Mouse (Mus musculus): ENCODE results near the gene 4933406M09Rik. TPM values are rescaled to one million over a fixed set of nuclear protein-coding genes. Genes with fewer than 3 reads are reported as not detected.

Gene 4933406M09Rik
- polyA plus RNA-seq, 1 experiment from 2014 or later = not detected

GRCm38 (mm10) chr1:134342781-134343310 is 42.9 kb upstream of the 4933406M09Rik start:
- 78% methylated on average over 8 of the region's 8 CpGs for WGBS
- no peak for TF ChIP-seq CTCF (IDR thresholded peaks at IDR 0.05; ENCODE audit: low read depth)
- Histone ChIP-seq H3K27me3 (replicated peaks; ENCODE audit: control insufficient read depth, insufficient read depth, low read length) (peaks cover 4% of the 10 kb centered on the region; the same call in 1 of the 2 replicates), H3K4me1 (replicated peaks; ENCODE audit: control insufficient read depth, insufficient read depth, low read length) (no peaks in the 10 kb centered on the region), H3K27ac (ENCODE audit: low read depth, low read length) (no peak overlapping the region), H3K4me3 (ENCODE audit: low read depth, low read length) (no peak overlapping the region), H3K9ac (ENCODE audit: low read depth, low read length) (no peak overlapping the region), H3K9me3 (ENCODE audit: control insufficient read depth) (no peaks in the 10 kb centered on the region), H3K4me2 (replicated peaks; ENCODE audit: low read depth) (no peak overlapping the region), H3K36me3 (ENCODE audit: control insufficient read depth, insufficient read depth) (peaks cover 6% of the 10 kb centered on the region)
- ATAC-seq = no peak

DNA sequence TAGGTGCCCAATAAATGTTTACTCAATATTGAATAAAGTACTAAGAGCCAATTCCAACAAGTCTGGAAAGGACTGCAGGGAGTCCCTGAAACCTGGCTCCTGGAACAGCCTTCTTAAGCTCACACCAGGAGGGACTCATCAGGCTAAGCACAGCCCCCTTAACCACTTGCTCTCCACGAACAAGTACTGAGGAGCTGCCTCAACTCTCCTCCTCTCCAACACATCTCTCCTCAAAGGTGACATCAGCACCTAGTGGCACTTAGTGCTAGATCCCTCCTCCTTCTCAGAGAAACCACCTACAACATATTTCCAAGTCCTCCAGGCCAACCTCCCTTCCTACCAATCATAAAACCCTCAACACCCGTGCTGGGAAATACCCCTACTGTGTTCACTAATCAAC is 42.2 kb upstream of the 4933406M09Rik start:
- no peak for TF ChIP-seq CTCF (IDR thresholded peaks at IDR 0.05; ENCODE audit: low read depth)
- peak overlapping the region; percentile 84 for H3K4me2 ChIP-seq (replicated peaks; ENCODE audit: low read depth)
- H3K27ac ChIP-seq (ENCODE audit: low read depth, low read length) = no peak overlapping the region
- 28% methylated on average over 2 of the region's 2 CpGs for WGBS
- H3K4me3 ChIP-seq (ENCODE audit: low read depth, low read length) = no peak overlapping the region
- H3K9me3 ChIP-seq (ENCODE audit: control insufficient read depth) = no peaks in the 10 kb centered on the region
- H3K27me3 ChIP-seq (replicated peaks; ENCODE audit: control insufficient read depth, insufficient read depth, low read length) = peaks cover 4% of the 10 kb centered on the region; the same call in 1 of the 2 replicates
- ATAC-seq = no peak
- H3K36me3 ChIP-seq (ENCODE audit: control insufficient read depth, insufficient read depth) = peaks cover 13% of the 10 kb centered on the region
- H3K9ac ChIP-seq (ENCODE audit: low read depth, low read length) = no peak overlapping the region
- H3K4me1 ChIP-seq (replicated peaks; ENCODE audit: control insufficient read depth, insufficient read depth, low read length) = no peaks in the 10 kb centered on the region

DNA sequence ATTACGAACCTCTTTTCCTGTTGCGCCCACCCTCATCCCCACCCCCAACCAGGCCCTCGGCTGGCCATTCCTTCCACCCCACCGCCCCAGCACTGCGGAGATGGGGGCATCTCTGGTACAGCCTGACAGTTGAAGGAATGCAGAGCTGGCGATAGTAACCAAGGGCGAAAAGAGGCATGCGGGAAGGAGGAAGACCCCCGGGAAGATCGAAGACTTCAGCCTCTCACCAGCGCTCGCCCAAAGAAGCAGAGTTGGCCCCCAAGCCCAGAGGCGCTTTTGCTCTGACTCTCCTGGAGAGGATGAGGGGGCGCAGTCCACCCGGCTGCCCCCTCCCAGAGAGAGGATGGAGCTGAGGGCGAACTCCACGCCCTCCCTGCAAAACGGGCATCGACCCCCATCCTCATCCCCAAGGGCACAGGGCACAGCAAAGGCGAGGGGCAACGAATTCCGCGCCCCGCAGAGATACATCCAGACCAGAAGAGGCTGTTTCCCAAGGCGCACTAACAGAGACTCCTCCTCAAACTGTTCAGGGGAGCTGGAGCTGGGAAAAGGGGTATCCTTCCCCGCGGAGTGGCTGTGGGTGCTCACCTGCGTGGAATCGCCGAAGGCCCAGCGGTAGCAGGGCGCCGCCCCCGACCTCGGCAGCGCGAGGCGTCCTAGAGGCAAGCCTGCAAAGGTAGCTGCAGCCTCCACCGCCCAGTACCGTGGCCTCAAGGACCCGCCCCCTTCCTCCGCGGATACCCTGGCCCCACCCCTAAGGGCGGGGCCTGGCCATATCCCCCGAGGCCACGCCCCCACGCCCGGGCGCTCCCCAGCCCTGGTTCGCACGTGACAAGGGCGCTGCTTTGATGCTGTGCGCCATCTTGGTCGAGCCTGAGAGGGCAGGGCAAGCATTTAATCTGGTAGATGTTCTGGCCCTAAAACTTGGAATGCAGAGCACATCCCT is 41.5 kb upstream of the 4933406M09Rik start:
- WGBS = 3% methylated on average over 53 of the region's 54 CpGs
- H3K27ac ChIP-seq (ENCODE audit: low read depth, low read length) = no peak overlapping the region

DNA sequence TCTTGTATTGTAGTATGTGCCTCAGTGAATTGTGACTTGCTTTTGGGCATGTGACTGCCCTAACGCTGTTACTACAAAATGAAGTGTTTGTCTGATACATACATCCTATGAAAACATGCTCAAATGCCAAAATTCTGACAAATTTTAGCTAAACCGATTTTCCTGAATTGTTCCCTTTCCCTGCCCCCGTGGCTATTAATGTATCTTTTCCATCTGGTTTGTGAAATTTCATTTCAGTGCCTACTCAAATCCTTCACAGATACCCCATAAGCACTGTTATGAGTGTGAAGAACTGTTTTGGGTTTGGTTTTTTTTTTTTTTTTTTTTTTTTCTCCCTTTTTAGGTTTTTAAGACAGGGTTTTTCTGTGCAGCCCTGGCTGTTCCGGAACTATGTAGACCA is 40.7 kb upstream of the 4933406M09Rik start:
- WGBS = 77% methylated on average over 4 of the region's 4 CpGs
- H3K4me2 ChIP-seq (replicated peaks; ENCODE audit: low read depth) = peak overlapping the region; percentile 84; the same call in 1 of the 2 replicates
- H3K9ac ChIP-seq (ENCODE audit: low read depth, low read length) = no peak overlapping the region
- no peak for ATAC-seq
- H3K27me3 ChIP-seq (replicated peaks; ENCODE audit: control insufficient read depth, insufficient read depth, low read length) = peaks cover 4% of the 10 kb centered on the region; the same call in 1 of the 2 replicates
- H3K27ac ChIP-seq (ENCODE audit: low read depth, low read length) = no peak overlapping the region
- TF ChIP-seq CTCF (IDR thresholded peaks at IDR 0.05; ENCODE audit: low read depth) = no peak
- no peaks in the 10 kb centered on the region for H3K9me3 ChIP-seq (ENCODE audit: control insufficient read depth)
- H3K4me3 ChIP-seq (ENCODE audit: low read depth, low read length) = no peak overlapping the region
- H3K36me3 ChIP-seq (ENCODE audit: control insufficient read depth, insufficient read depth) = peaks cover 20% of the 10 kb centered on the region
- no peaks in the 10 kb centered on the region for H3K4me1 ChIP-seq (replicated peaks; ENCODE audit: control insufficient read depth, insufficient read depth, low read length)

More for the DNA sequence above, 41.5 kb upstream of the 4933406M09Rik start:
- peaks cover 13% of the 10 kb centered on the region for H3K36me3 ChIP-seq (ENCODE audit: control insufficient read depth, insufficient read depth)
- peaks cover 4% of the 10 kb centered on the region; the same call in 1 of the 2 replicates for H3K27me3 ChIP-seq (replicated peaks; ENCODE audit: control insufficient read depth, insufficient read depth, low read length)
- peak overlapping the region; percentile 84 for H3K4me2 ChIP-seq (replicated peaks; ENCODE audit: low read depth)
- no peaks in the 10 kb centered on the region for H3K9me3 ChIP-seq (ENCODE audit: control insufficient read depth)
- H3K4me3 ChIP-seq (ENCODE audit: low read depth, low read length) = peak overlapping the region; percentile 40
- no peaks in the 10 kb centered on the region for H3K4me1 ChIP-seq (replicated peaks; ENCODE audit: control insufficient read depth, insufficient read depth, low read length)
- TF ChIP-seq CTCF (IDR thresholded peaks at IDR 0.05; ENCODE audit: low read depth) = no peak
- H3K9ac ChIP-seq (ENCODE audit: low read depth, low read length) = peak overlapping the region; percentile 45; the same call in 1 of the 2 replicates
- ATAC-seq = peak; percentile 93

GRCm38 (mm10) chr1:134347791-134348190 is 37.9 kb upstream of the 4933406M09Rik start:
- ATAC-seq = no peak
- Histone ChIP-seq H3K4me1 (replicated peaks; ENCODE audit: control insufficient read depth, insufficient read depth, low read length) (no peaks in the 10 kb centered on the region), H3K4me3 (ENCODE audit: low read depth, low read length) (no peak overlapping the region), H3K9me3 (ENCODE audit: control insufficient read depth) (no peaks in the 10 kb centered on the region), H3K27ac (ENCODE audit: low read depth, low read length) (no peak overlapping the region), H3K27me3 (replicated peaks; ENCODE audit: control insufficient read depth, insufficient read depth, low read length) (peaks cover 4% of the 10 kb centered on the region; the same call in 1 of the 2 replicates), H3K36me3 (ENCODE audit: control insufficient read depth, insufficient read depth) (peaks cover 47% of the 10 kb centered on the region), H3K9ac (ENCODE audit: low read depth, low read length) (no peak overlapping the region), H3K4me2 (replicated peaks; ENCODE audit: low read depth) (no peak overlapping the region)
- 85% methylated on average over 9 of the region's 9 CpGs for WGBS
- no peak for TF ChIP-seq CTCF (IDR thresholded peaks at IDR 0.05; ENCODE audit: low read depth)

GRCm38 (mm10) chr1:134353326-134353725 is 32.4 kb upstream of the 4933406M09Rik start:
- Histone ChIP-seq H3K4me3 (ENCODE audit: low read depth, low read length) (no peak overlapping the region), H3K27me3 (replicated peaks; ENCODE audit: control insufficient read depth, insufficient read depth, low read length) (no peaks in the 10 kb centered on the region), H3K9me3 (ENCODE audit: control insufficient read depth) (no peaks in the 10 kb centered on the region), H3K36me3 (ENCODE audit: control insufficient read depth, insufficient read depth) (peaks cover 79% of the 10 kb centered on the region), H3K27ac (ENCODE audit: low read depth, low read length) (no peak overlapping the region), H3K9ac (ENCODE audit: low read depth, low read length) (no peak overlapping the region), H3K4me1 (replicated peaks; ENCODE audit: control insufficient read depth, insufficient read depth, low read length) (no peaks in the 10 kb centered on the region; the same call in 1 of the 2 replicates), H3K4me2 (replicated peaks; ENCODE audit: low read depth) (no peak overlapping the region)
- WGBS = 85% methylated on average over 2 of the region's 2 CpGs
- TF ChIP-seq CTCF (IDR thresholded peaks at IDR 0.05; ENCODE audit: low read depth) = no peak
- no peak for ATAC-seq

Measured in intestine, postnatal 0 days (tissue).